Mouse (Mus musculus): ENCODE results near the gene Mfsd4b5. TPM values are rescaled to one million over a fixed set of nuclear protein-coding genes. Genes with fewer than 3 reads are reported as not detected.
"Not testable (repeated sequence)": the region's sequence is repeated elsewhere in the genome, so short reads cannot be mapped to it uniquely, and the experiment has no call there.

Mfsd4b5 gene
- total RNA-seq, 2 experiments from 2014 or later, result 0.38 to 0.57 TPM

- DNase-seq, result no peak
These were observed 24.5 kb downstream of the Mfsd4b5 start for GRCm38 (mm10) chr10:39961906-39962305.

DNA sequence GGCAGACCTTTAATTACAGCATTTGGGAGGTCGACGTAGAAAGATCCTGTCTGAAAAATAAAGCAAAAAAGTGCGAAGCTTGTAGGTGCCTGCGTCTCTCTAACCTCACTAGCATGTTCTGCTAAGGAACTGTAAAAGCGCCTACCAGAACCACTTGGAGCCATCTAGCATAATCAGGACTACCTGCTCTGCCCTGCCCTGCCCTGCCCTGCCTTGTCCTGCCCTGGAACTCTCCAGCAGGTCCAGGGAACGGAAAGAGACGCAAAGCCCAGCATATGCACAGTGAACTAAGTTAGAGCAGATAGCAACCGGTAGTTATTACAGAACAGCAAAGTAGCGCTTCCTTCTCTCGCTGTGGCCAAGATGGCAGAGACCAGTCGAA lies 26.0 kb downstream of the Mfsd4b5 start:
- no peak for DNase-seq

DNA sequence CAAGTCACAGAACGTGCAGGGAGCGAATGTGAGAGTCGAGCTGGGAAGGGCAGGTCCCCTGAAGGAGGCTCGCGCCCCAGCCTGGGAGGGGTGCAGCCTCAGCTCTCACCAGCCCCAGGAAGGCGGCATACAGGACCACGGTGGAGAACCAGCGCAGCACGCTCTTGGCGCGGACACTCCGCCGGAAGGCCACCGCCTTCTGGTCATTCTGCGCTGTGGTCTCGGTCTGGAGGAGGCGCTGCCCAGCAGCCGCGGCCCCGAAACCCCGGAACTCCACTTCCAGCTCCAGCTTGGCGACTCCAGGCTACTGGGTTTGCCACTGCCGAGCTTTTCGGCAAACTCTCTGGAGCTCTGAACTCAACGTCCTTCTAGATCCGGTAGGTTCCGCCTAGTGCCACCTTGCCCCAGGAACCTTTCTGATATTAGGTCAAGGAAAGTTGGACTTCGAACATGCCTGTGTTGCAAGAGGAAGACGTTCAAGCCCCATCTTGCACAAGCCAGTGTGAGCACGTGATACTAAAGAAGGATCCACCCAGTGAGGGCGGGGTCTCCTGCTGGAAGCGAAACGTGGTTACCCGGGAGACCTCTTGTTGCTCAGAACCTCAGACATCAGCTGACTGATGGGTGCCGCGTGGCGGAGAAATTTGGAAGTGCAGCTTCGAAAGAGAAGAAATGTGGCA lies 26.5 kb downstream of the Mfsd4b5 start, which contains the start of gene Mfsd4b3:
TSS of gene Mfsd4b3 (minus strand) at position 393 of the 680 bp plus-strand sequence.
- DNase-seq, result peak; percentile 86 to 88

DNA sequence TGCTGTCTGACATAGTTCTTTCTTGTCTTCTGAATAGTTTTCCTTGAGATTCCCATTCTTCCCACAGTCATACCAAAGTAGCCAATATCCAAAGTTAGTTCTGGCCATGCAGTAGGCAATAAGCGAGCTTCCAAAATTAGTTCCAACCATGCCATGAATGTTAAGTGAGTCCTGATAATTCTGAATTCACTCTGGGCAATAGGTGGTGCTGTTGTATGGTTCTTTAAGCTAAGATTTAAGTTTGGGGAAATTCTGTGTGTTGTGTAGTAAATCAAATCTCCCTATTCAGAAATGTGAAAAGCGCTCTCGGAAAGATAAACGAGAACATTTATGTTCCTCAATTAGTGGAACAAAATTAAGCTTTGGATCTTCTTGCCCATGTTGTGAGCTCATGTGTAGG lies 28.2 kb downstream of the Mfsd4b5 start:
- no peak for DNase-seq

- DNase-seq, result no peak
These were observed 30.0 kb downstream of the Mfsd4b5 start for GRCm38 (mm10) chr10:39956340-39956878.

- no peak for DNase-seq
These were observed 31.3 kb downstream of the Mfsd4b5 start for GRCm38 (mm10) chr10:39955163-39955562.

- DNase-seq, result no peak
These were observed 37.0 kb downstream of the Mfsd4b5 start for GRCm38 (mm10) chr10:39949377-39949954.

DNA sequence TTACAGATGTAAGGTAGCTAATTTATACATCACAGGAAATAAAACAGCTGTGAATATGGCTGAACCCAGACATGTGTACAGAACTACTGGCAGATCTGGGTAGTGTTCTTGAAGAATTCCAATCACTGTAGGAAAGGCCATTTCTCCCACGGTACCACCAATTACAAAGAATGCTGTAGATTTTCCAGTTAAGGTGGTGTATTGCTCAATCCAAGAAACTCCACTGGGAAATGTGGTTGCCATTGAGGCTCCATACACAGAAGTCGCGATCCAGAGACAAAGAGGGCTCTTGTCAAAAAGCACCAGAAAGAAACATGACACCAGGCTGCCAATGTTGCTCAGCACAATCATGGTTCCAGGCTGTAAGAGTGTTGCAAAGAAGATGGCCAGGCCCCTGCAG lies 39.3 kb downstream of the Mfsd4b5 start:
- not testable (repeated sequence) for DNase-seq

DNA sequence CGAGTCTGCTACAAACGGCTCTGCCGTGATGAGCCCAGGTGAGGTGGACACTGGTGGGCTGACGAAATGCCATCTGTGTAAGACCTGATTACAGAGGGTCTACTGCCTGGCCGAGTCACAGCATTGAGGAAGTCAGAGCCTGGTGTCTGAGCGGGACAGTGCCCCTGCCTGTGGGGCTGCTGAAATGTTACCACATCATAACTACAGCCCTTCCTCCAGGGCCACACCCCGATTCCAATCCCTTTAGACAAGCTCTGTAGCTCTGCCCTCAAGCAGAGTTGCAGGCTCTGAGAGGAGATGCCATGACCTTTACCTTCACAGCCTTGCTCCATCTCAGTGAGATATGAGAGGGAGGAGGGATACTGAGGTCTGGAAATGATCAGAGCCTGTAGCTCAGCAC lies 49.9 kb downstream of the Mfsd4b5 start:
- no peak for DNase-seq

DNA sequence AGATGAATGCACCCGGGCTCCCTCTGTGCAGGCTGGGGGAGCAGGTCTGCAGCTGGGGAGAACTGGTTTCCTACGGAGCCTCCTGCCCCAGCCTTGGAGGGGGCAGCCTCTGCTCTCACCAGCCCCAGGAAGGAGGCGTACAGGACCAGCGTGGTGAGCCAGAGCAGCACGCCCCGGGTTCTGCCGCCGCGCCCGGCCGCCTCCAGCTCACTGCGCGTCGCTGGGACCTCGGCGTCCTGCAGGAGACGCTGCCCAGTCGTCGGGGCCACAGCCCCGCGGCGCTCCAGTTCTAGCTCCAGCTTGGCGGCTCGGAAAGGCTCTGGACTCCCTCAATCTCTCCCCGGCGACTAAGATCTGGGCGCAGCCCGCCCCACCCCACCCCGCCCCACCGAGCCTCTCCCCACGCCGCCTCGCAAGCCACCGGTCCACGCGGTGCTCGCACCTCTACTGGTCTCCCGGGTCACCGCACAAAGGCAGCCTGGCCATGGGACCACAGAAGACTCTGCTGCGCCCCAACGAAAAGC lies 59.8 kb downstream of the Mfsd4b5 start, which contains the start of gene Mfsd4b2:
TSS of gene Mfsd4b2 (minus strand) at position 308 of the 524 bp plus-strand sequence.
- no peak for DNase-seq

- DNase-seq, result not testable (repeated sequence)
These were observed 61.9 kb downstream of the Mfsd4b5 start for GRCm38 (mm10) chr10:39924556-39924955.

DNA sequence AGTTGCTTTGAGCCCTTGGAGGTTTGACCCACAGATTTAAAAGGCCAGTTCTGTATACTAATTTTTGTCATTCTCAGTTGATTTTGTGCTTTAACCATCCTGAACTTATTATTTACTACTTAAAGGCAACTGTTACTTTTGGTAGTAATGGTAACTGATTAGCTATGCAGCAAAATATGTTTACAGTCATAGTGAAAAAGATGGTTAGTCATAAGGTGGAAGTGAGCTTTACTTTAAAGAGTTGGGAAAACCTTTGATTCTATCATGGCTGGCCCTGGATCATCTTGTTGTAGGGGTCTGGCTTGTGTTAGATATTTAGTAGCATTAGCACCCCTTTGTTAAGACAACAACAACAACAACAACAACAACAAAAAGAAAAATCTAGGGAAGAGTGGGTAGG lies 73.8 kb downstream of the Mfsd4b5 start:
- DNase-seq, result no peak

- no peak for DNase-seq
These were observed 77.5 kb downstream of the Mfsd4b5 start for GRCm38 (mm10) chr10:39908768-39909441.

Other genes starting within 250 kb of the Mfsd4b5 start
- 1 to 10 TPM; 7.6 to 8.9 TPM for gene Mfsd4b4, start 87.4 kb downstream of the Mfsd4b5 start, total RNA-seq (2021)
- gene Mfsd4b2, start 59.7 kb downstream of the Mfsd4b5 start, total RNA-seq (2021), result under 1 TPM; 0.45 to 0.56 TPM
- not detected for gene Mfsd4b3, start 26.5 kb downstream of the Mfsd4b5 start, total RNA-seq (2021)
- 1 to 10 TPM in 1 of 2 experiments, under 1 TPM in 1; 0.67 to 1.2 TPM for gene Mfsd4b1, start 38.6 kb upstream of the Mfsd4b5 start, total RNA-seq (2021)
- gene Slc16a10, start 155.6 kb upstream of the Mfsd4b5 start, total RNA-seq (2021), result 1 to 10 TPM; 3.0 to 4.0 TPM